Comparison of ENCODE assay signal across 27 mouse cellular contexts in the genomic region with DNA sequence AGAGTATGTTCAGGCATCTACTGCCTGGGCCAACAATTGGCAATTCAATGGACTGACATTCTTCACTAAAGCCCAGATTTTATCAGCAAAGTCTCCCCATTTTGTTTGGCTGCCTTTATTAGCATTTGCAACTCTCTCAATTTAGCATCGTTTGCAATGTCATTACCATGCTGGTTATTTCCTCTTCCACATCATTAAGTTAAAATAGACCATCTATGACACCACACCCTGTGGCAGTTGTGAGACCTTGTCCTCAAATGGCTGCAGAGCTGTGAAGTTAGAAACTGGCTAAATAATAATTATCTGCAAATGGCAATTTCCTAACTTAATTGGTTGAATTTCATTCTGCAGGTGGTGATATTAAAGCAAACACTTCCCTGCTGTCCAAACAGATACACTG.
DNase-seq lines count a peak whose midpoint lies in the region; ATAC-seq and TF ChIP-seq lines count a peak whose summit lies in the region.
"Had no signal": no experiment of that assay in that cellular context is flagged by ENCODE, and none has a peak within 500 bp of the region (broad histone marks: within the 10 kb centered on the region; RNA-seq: fewer than 3 reads in every experiment).

No protein-coding gene starts in this region.

- H3K4me1 ChIP-seq in lung, postnatal 0 days (ENCODE audit: insufficient read depth, low read depth, low read length) = no peaks in the 10 kb centered on the region
- no peaks in the 10 kb centered on the region for H3K4me1 ChIP-seq in hindbrain, postnatal 0 days (ENCODE audit: insufficient read depth, low read length)
- H3K4me1 ChIP-seq: embryonic facial prominence, embryonic 10.5 days; embryonic facial prominence, embryonic 13.5 days; forebrain, embryonic 12.5 days; forebrain, embryonic 15.5 days; heart, embryonic 12.5 days; heart, embryonic 15.5 days had no signal

- TF ChIP-seq CTCF in lung, postnatal 0 days (IDR thresholded peaks at IDR 0.05) = no peak
- TF ChIP-seq CTCF in hindbrain, postnatal 0 days (IDR thresholded peaks at IDR 0.05; ENCODE audit: low read depth) = no peak

- DNase-seq in heart, adult 8-10 months (ENCODE audit: low spot score) = peak; percentile 0
- no peak for DNase-seq in heart, adult 18-20 months
- peak; percentile 10 for DNase-seq in lung, postnatal 0 days (ENCODE audit: low spot score)
- DNase-seq in lung, postnatal 4 days = no peak
- DNase-seq in Muller cell, postnatal 12 days (ENCODE audit: inconsistent ontology term) = peak; percentile 10
- no peak for DNase-seq in hindbrain, postnatal 0 days (ENCODE audit: low spot score)
- DNase-seq: adrenal gland, adult 2 months; adrenal gland, postnatal 14 days; B cell, adult 2 months; cerebellum, adult 11-12 months; cerebellum, adult 8-10 months; cerebellum, postnatal 10 days; cerebellum, postnatal 36 days; embryo, embryonic 11 days; gastrocnemius, postnatal 25 days; heart, postnatal 10 days; heart, postnatal 4 days had no signal

- H3K4me3 ChIP-seq in lung, postnatal 0 days (ENCODE audit: low read depth, low read length) = no peak overlapping the region
- no peak overlapping the region for H3K4me3 ChIP-seq in hindbrain, postnatal 0 days (ENCODE audit: low read length)
- H3K4me3 ChIP-seq: embryonic facial prominence, embryonic 10.5 days; embryonic facial prominence, embryonic 13.5 days; erythroblast, embryonic 14.5 days; forebrain, embryonic 12.5 days; forebrain, embryonic 15.5 days; heart, embryonic 12.5 days; heart, embryonic 15.5 days had no signal

- no peak for ATAC-seq in lung, postnatal 0 days
- no peak for ATAC-seq in hindbrain, postnatal 0 days
- ATAC-seq: forebrain, embryonic 15.5 days had no signal

- H3K4me2 ChIP-seq in lung, postnatal 0 days (replicated peaks; ENCODE audit: low read depth, low read length) = no peak overlapping the region
- H3K4me2 ChIP-seq in hindbrain, postnatal 0 days (ENCODE audit: low read depth, low read length) = no peak overlapping the region
- H3K4me2 ChIP-seq: embryonic facial prominence, embryonic 13.5 days; forebrain, embryonic 12.5 days; forebrain, embryonic 15.5 days; heart, embryonic 12.5 days; heart, embryonic 15.5 days; hindbrain, embryonic 14.5 days had no signal

- 38% methylated on average over 1 of the region's 1 CpGs for WGBS in lung, postnatal 0 days
- WGBS in hindbrain, postnatal 0 days = 40% methylated on average over 1 of the region's 1 CpGs

- no peaks in the 10 kb centered on the region for H3K27me3 ChIP-seq in lung, postnatal 0 days (replicated peaks; ENCODE audit: insufficient read depth, low read length)
- no peaks in the 10 kb centered on the region for H3K27me3 ChIP-seq in hindbrain, postnatal 0 days (ENCODE audit: insufficient read depth, low read length)
- H3K27me3 ChIP-seq: CH12.LX; embryonic facial prominence, embryonic 13.5 days; forebrain, embryonic 12.5 days; forebrain, embryonic 15.5 days; heart, embryonic 12.5 days; heart, embryonic 15.5 days had no signal

- no peak for TF ChIP-seq EP300 in lung, postnatal 0 days (IDR thresholded peaks at IDR 0.05)

- H3K36me3 ChIP-seq in lung, postnatal 0 days (ENCODE audit: insufficient read depth, low read length) = no peaks in the 10 kb centered on the region
- no peaks in the 10 kb centered on the region for H3K36me3 ChIP-seq in hindbrain, postnatal 0 days (ENCODE audit: insufficient read depth, low read length)
- H3K36me3 ChIP-seq: embryonic facial prominence, embryonic 10.5 days; embryonic facial prominence, embryonic 13.5 days; forebrain, embryonic 12.5 days; forebrain, embryonic 15.5 days; G1E; heart, embryonic 12.5 days; heart, embryonic 15.5 days had no signal

- no peak overlapping the region for H3K27ac ChIP-seq in lung, postnatal 0 days (ENCODE audit: low read length)
- no peak overlapping the region for H3K27ac ChIP-seq in hindbrain, postnatal 0 days
- H3K27ac ChIP-seq: embryonic facial prominence, embryonic 10.5 days; embryonic facial prominence, embryonic 13.5 days; forebrain, embryonic 12.5 days; forebrain, embryonic 15.5 days; heart, embryonic 15.5 days; hindbrain, embryonic 14.5 days had no signal

- H3K9ac ChIP-seq in lung, postnatal 0 days (replicated peaks; ENCODE audit: low read depth) = no peak overlapping the region
- H3K9ac ChIP-seq in hindbrain, postnatal 0 days (replicated peaks; ENCODE audit: low read length) = no peak overlapping the region
- H3K9ac ChIP-seq: embryonic facial prominence, embryonic 13.5 days; forebrain, embryonic 12.5 days; forebrain, embryonic 15.5 days; heart, embryonic 12.5 days; heart, embryonic 15.5 days; hindbrain, embryonic 14.5 days had no signal

- no peaks in the 10 kb centered on the region for H3K9me3 ChIP-seq in lung, postnatal 0 days (ENCODE audit: low read length)
- no peaks in the 10 kb centered on the region for H3K9me3 ChIP-seq in hindbrain, postnatal 0 days (ENCODE audit: low read length)
- H3K9me3 ChIP-seq: embryonic facial prominence, embryonic 10.5 days; embryonic facial prominence, embryonic 13.5 days; forebrain, embryonic 12.5 days; forebrain, embryonic 15.5 days; G1E; heart, embryonic 12.5 days; heart, embryonic 15.5 days had no signal

Comparison
In these comparisons a context has a peak if more than half of its experiments do, and no peak if none do; other contexts are left out.
1. DNase-seq: peak in heart, adult 8-10 months (single experiment), lung, postnatal 0 days (single experiment) and Muller cell, postnatal 12 days (single experiment); none in heart, adult 18-20 months (0 of 2), lung, postnatal 4 days (0 of 2) and hindbrain, postnatal 0 days (single experiment).